Mouse (Mus musculus): ENCODE data around the gene Myo1c. TPM values are rescaled to one million over a fixed set of nuclear protein-coding genes. Genes with fewer than 3 reads are reported as not detected.
A peak's percentile ranks its signal among the peaks of the same experiment; 100 is the strongest.

Gene Myo1c
- total RNA-seq (2014; rRNA removed) (17.5 and 21.0 TPM in 2 replicates), polyA plus RNA-seq (2015; fragmentation: Nextera tagmentation; extraction: Ambion mirVana) (6.5 and 8.2 TPM in 2 replicates)

DNA sequence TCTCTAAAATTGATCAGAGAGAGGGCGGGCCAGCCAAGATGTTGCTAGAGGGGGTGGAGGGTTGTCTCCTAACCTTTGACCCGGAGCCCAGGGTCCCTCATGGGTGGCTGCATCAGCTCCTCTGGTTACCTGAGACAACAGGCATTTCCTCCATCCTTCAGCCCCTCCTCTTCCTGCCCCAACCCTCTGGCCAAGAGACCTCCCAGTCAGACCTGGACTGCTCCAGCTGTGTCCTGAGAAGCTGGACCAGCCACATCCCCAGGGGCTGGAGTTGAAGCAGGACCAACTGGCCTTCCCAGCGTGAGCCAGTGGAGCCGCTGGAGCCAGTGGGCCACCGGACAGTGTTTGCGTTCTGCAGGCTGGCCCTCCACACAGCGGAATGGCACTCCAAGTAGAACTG is at the start of gene Myo1c:
Gene Myo1c (plus strand): TSS at position 194 of the 400 bp plus-strand sequence.
- peak within 1 kb of the TSS; percentile 79 for H3K9ac ChIP-seq
- 80% methylated on average over 7 of the region's 7 CpGs for WGBS
- peak within 1 kb of the TSS; percentile 55 for H3K4me3 ChIP-seq (ENCODE audit: low read depth, low read length)
- ATAC-seq (no peak), DNase-seq (no peak)
- peak within 1 kb of the TSS; percentile 85 for H3K4me2 ChIP-seq (ENCODE audit: low read depth)
- H3K9me3 ChIP-seq (ENCODE audit: low read length): no peaks in the 10 kb centered on the region
- no peaks in the 10 kb centered on the region for H3K27me3 ChIP-seq (ENCODE audit: insufficient read depth, low read length)
- no peak for TF ChIP-seq CTCF (IDR thresholded peaks at IDR 0.05; ENCODE audit: low read depth)
- peaks cover 23% of the 10 kb centered on the region for H3K4me1 ChIP-seq (ENCODE audit: insufficient read depth)
- no peaks in the 10 kb centered on the region for H3K36me3 ChIP-seq (ENCODE audit: insufficient read depth)
- H3K27ac ChIP-seq (ENCODE audit: low read depth, low read length): peak within 1 kb of the TSS; percentile 72

- H3K4me3 ChIP-seq (ENCODE audit: low read depth, low read length): no peak overlapping the region
- H3K9me3 ChIP-seq (ENCODE audit: low read length): no peaks in the 10 kb centered on the region
- H3K27me3 ChIP-seq (ENCODE audit: insufficient read depth, low read length): no peaks in the 10 kb centered on the region
- no peak for TF ChIP-seq CTCF (IDR thresholded peaks at IDR 0.05; ENCODE audit: low read depth)
- H3K9ac ChIP-seq: no peak overlapping the region
- H3K4me1 ChIP-seq (ENCODE audit: insufficient read depth): no peaks in the 10 kb centered on the region
- no peak overlapping the region for H3K27ac ChIP-seq (ENCODE audit: low read depth, low read length)
- ATAC-seq: no peak
- WGBS: 92% methylated on average over 5 of the region's 5 CpGs
- no peak for DNase-seq
- no peak overlapping the region for H3K4me2 ChIP-seq (ENCODE audit: low read depth)
- peaks cover 69% of the 10 kb centered on the region for H3K36me3 ChIP-seq (ENCODE audit: insufficient read depth)
Measured at GRCm38 (mm10) chr11:75604826-75605225, 45.5 kb upstream of the Myo1c start.

DNA sequence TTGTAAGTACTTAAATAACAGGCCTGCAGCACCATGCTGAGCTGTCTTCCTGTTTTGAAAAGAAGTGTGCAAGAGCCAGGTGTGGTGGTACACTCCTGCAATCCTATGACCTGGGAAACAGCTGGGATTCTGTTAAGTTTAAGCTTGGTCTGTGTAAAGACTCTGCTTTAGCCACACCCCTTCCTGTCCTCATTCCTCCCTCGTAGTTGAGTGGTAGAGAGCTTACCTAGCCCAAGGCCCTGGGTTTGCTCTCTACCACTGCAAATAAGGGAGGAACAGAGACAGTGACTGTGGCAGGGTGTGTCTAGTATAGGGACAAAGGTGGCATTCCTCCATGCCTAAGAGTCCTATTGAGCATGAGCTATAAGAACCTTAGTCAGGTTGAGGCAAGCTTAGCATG is 45.0 kb upstream of the Myo1c start:
- H3K36me3 ChIP-seq (ENCODE audit: insufficient read depth): peaks cover 69% of the 10 kb centered on the region
- H3K4me2 ChIP-seq (ENCODE audit: low read depth): no peak overlapping the region
- H3K27ac ChIP-seq (ENCODE audit: low read depth, low read length): no peak overlapping the region
- no peak overlapping the region for H3K4me3 ChIP-seq (ENCODE audit: low read depth, low read length)
- H3K4me1 ChIP-seq (ENCODE audit: insufficient read depth): no peaks in the 10 kb centered on the region
- no peaks in the 10 kb centered on the region for H3K27me3 ChIP-seq (ENCODE audit: insufficient read depth, low read length)
- no peak for TF ChIP-seq CTCF (IDR thresholded peaks at IDR 0.05; ENCODE audit: low read depth)
- no peak overlapping the region for H3K9ac ChIP-seq
- H3K9me3 ChIP-seq (ENCODE audit: low read length): no peaks in the 10 kb centered on the region
- DNase-seq: no peak
- ATAC-seq: no peak
- WGBS: 78% methylated on average over 1 of the region's 1 CpGs

DNA sequence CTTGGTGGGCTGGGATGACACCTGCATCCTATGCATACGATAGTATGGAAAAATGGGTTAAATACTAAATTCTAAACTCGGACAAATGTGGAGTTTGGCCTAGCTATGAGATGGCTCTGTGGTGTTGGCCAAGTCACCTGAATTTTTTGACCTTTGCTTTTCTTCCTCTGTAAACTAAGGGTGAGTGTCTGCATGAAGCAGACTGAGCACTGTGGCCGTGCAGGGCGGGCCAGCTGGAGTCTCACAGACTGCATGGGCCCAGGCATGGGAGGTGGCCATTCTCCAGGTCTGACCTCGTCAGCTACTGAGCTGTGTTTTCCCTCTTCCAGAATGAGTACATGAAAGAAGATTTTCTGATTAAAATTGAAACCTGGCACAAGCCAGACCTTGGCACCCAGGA is 41.5 kb upstream of the Myo1c start:
- 87% methylated on average over 5 of the region's 5 CpGs for WGBS
- H3K36me3 ChIP-seq (ENCODE audit: insufficient read depth): peaks cover 64% of the 10 kb centered on the region
- no peak for ATAC-seq

GRCm38 (mm10) chr11:75610021-75610420 is 40.3 kb upstream of the Myo1c start:
- Histone ChIP-seq H3K9ac (no peak overlapping the region), H3K36me3 (ENCODE audit: insufficient read depth) (peaks cover 64% of the 10 kb centered on the region), H3K27ac (ENCODE audit: low read depth, low read length) (no peak overlapping the region), H3K4me3 (ENCODE audit: low read depth, low read length) (no peak overlapping the region), H3K4me2 (ENCODE audit: low read depth) (no peak overlapping the region), H3K9me3 (ENCODE audit: low read length) (no peaks in the 10 kb centered on the region), H3K4me1 (ENCODE audit: insufficient read depth) (no peaks in the 10 kb centered on the region), H3K27me3 (ENCODE audit: insufficient read depth, low read length) (no peaks in the 10 kb centered on the region)
- no peak for DNase-seq
- no peak for ATAC-seq
- TF ChIP-seq CTCF (IDR thresholded peaks at IDR 0.05; ENCODE audit: low read depth): no peak
- WGBS: 82% methylated on average over 2 of the region's 2 CpGs

More for the DNA sequence above, 41.5 kb upstream of the Myo1c start:
- DNase-seq: no peak
- no peak overlapping the region for H3K9ac ChIP-seq
- no peaks in the 10 kb centered on the region for H3K4me1 ChIP-seq (ENCODE audit: insufficient read depth)
- H3K27ac ChIP-seq (ENCODE audit: low read depth, low read length): no peak overlapping the region
- H3K4me2 ChIP-seq (ENCODE audit: low read depth): no peak overlapping the region
- H3K9me3 ChIP-seq (ENCODE audit: low read length): no peaks in the 10 kb centered on the region
- H3K4me3 ChIP-seq (ENCODE audit: low read depth, low read length): no peak overlapping the region
- H3K27me3 ChIP-seq (ENCODE audit: insufficient read depth, low read length): no peaks in the 10 kb centered on the region
- no peak for TF ChIP-seq CTCF (IDR thresholded peaks at IDR 0.05; ENCODE audit: low read depth)

DNA sequence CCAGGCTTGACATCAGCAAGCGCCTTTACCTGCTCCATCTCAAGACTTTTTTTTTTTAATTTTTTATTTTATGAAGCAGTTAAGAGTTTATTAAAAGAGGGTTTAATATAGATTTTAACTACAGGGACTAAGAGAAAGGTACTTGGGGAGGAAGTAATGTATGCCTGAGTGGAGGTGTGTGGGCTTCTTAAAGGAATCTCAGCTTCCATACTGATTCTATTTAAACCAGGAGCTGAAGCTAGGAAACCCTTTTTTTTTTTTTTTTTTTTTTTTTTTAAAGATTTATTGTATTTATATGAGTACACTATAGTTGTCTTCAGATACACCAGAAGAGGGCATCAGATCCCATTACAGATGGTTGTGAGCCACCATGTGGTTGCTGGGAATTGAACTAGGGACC is 35.5 kb upstream of the Myo1c start:
- Histone ChIP-seq H3K4me3 (ENCODE audit: low read depth, low read length) (no peak overlapping the region), H3K4me1 (ENCODE audit: insufficient read depth) (no peaks in the 10 kb centered on the region), H3K9me3 (ENCODE audit: low read length) (no peaks in the 10 kb centered on the region), H3K9ac (no peak overlapping the region), H3K36me3 (ENCODE audit: insufficient read depth) (peaks cover 53% of the 10 kb centered on the region), H3K27me3 (ENCODE audit: insufficient read depth, low read length) (no peaks in the 10 kb centered on the region), H3K4me2 (ENCODE audit: low read depth) (no peak overlapping the region), H3K27ac (ENCODE audit: low read depth, low read length) (no peak overlapping the region)
- ATAC-seq (no peak), DNase-seq (no peak)
- TF ChIP-seq CTCF (IDR thresholded peaks at IDR 0.05; ENCODE audit: low read depth): no peak
- 100% methylated on average over 1 of the region's 1 CpGs for WGBS

DNA sequence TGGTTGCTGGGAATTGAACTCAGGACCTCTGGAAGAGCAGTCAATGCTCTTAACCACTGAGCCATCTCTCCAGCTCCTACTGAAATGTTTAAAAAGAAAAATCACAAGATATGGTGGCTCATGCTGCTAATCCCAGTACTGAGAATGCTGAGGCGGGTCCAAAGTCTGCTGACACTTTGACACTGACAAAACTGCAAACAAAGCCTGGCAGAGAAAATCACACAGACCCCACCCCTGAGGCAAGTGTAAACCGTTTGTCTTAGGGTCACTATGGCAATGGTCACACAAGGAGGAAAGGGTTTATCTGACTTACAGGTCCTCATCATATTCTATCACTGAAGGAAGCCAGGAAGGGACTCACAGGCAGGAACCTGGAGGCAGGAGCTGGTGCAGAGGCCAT is 34.7 kb upstream of the Myo1c start:
- ATAC-seq: no peak
- no peak overlapping the region for H3K4me2 ChIP-seq (ENCODE audit: low read depth)
- no peaks in the 10 kb centered on the region for H3K27me3 ChIP-seq (ENCODE audit: insufficient read depth, low read length)
- DNase-seq: no peak
- no peak overlapping the region for H3K9ac ChIP-seq
- H3K27ac ChIP-seq (ENCODE audit: low read depth, low read length): no peak overlapping the region
- no peaks in the 10 kb centered on the region for H3K9me3 ChIP-seq (ENCODE audit: low read length)
- 89% methylated on average over 2 of the region's 2 CpGs for WGBS
- H3K36me3 ChIP-seq (ENCODE audit: insufficient read depth): peaks cover 53% of the 10 kb centered on the region
- H3K4me3 ChIP-seq (ENCODE audit: low read depth, low read length): no peak overlapping the region
- H3K4me1 ChIP-seq (ENCODE audit: insufficient read depth): no peaks in the 10 kb centered on the region
- no peak for TF ChIP-seq CTCF (IDR thresholded peaks at IDR 0.05; ENCODE audit: low read depth)

Measured in forebrain, postnatal 0 days (tissue).